Mouse (Mus musculus): Measurements from ENCODE around the gene Aox3.
A peak's percentile ranks its signal among the peaks of the same experiment; 100 is the strongest.

Aox3 gene

GRCm38 (mm10) chr1:58210203-58210602, 97.3 kb downstream of the Aox3 start, which contains the start of gene Aox4:
Gene Aox4 (plus strand): TSS chr1:58210397.
- no peak for DNase-seq (ENCODE audit: low read depth, low spot score)

- no peak for DNase-seq (ENCODE audit: low read depth, low spot score)
Observed at GRCm38 (mm10) chr1:58212805-58213204, 99.9 kb downstream of the Aox3 start.

GRCm38 (mm10) chr1:58213838-58214237, 100.9 kb downstream of the Aox3 start:
- no peak for DNase-seq (ENCODE audit: low read depth, low spot score)

GRCm38 (mm10) chr1:58215353-58215752, 102.4 kb downstream of the Aox3 start:
- DNase-seq (ENCODE audit: low read depth, low spot score), result peak; percentile 37

GRCm38 (mm10) chr1:58215956-58216532, 103.1 kb downstream of the Aox3 start:
- DNase-seq (ENCODE audit: low read depth, low spot score), result no peak

GRCm38 (mm10) chr1:58221070-58221469, 108.1 kb downstream of the Aox3 start:
- no peak for DNase-seq (ENCODE audit: low read depth, low spot score)

- no peak for DNase-seq (ENCODE audit: low read depth, low spot score)
Observed at GRCm38 (mm10) chr1:58221879-58222278, 108.9 kb downstream of the Aox3 start.

- no peak for DNase-seq (ENCODE audit: low read depth, low spot score)
Observed at GRCm38 (mm10) chr1:58228086-58228485, 115.2 kb downstream of the Aox3 start.

- DNase-seq (ENCODE audit: low read depth, low spot score), result no peak
Observed at GRCm38 (mm10) chr1:58228916-58229315, 116.0 kb downstream of the Aox3 start.

- no peak for DNase-seq (ENCODE audit: low read depth, low spot score)
Observed at GRCm38 (mm10) chr1:58229774-58230173, 116.8 kb downstream of the Aox3 start.

GRCm38 (mm10) chr1:58230542-58230941, 117.6 kb downstream of the Aox3 start:
- DNase-seq (ENCODE audit: low read depth, low spot score), result no peak

GRCm38 (mm10) chr1:58235405-58235804, 122.5 kb downstream of the Aox3 start:
- DNase-seq (ENCODE audit: low read depth, low spot score), result no peak

- no peak for DNase-seq (ENCODE audit: low read depth, low spot score)
Observed at GRCm38 (mm10) chr1:58237527-58238299, 124.8 kb downstream of the Aox3 start.

- DNase-seq (ENCODE audit: low read depth, low spot score), result no peak
Observed at GRCm38 (mm10) chr1:58238440-58238839, 125.5 kb downstream of the Aox3 start.

- DNase-seq (ENCODE audit: low read depth, low spot score), result no peak
Observed at GRCm38 (mm10) chr1:58238961-58239360, 126.0 kb downstream of the Aox3 start.

- peak; percentile 63 for DNase-seq (ENCODE audit: low read depth, low spot score)
Observed at GRCm38 (mm10) chr1:58240347-58240746, 127.4 kb downstream of the Aox3 start.

GRCm38 (mm10) chr1:58244487-58244886, 131.6 kb downstream of the Aox3 start:
- DNase-seq (ENCODE audit: low read depth, low spot score), result no peak

- DNase-seq (ENCODE audit: low read depth, low spot score), result no peak
Observed at GRCm38 (mm10) chr1:58248518-58248917, 135.6 kb downstream of the Aox3 start.

Data from R1 (cell line).